Mouse (Mus musculus) CD4-positive, CD25-positive, alpha-beta regulatory T cell (primary cell): ENCODE results near the gene Soat1. TPM values are rescaled to one million over a fixed set of nuclear protein-coding genes. Genes with fewer than 3 reads are reported as not detected.

Source experiments
- polyA plus RNA-seq: library from polyadenylated mRNA; unstranded; fragments of 100-300 nt; shearing (Covaris generic); gene quantifications from one replicate; pipeline ENCODE4 v1.2.1, GENCODE M21; 2017

The Soat1 gene
- polyA plus RNA-seq, result 42.3 TPM

DNA sequence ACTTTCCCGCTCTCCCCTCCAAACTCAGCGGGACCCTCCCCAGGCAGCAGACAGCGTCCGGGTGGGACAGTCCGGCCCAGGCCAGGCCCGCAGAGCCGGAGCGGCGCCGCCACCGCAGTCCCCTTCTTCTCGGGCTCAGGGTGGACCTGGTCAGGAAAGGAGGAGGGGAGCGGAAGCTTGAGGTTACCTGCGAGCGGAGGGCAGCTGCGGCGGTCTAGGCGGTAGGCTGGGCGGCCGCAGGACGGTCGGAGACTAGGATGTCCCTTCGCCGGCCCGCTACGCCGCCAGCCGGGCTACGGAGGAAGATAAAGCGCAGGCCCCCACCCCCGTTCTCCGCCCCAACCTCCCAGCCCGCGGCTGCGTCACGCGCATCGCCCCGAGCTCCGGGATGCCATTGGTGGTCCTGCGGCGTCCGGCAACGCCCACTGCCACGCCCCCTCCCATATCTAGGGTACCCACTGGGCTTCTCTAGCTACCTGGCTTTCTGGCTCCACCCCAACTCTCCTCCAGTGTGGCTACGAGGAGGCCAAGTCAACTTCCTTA is at the start of gene Soat1:
TSS of gene Soat1 (minus strand) at position 371 of the 543 bp plus-strand sequence.

GRCm38 (mm10) chr1:156523842-156524241 is 49.7 kb upstream of the Soat1 start, which contains the start of gene Gm10031:
Gene Gm10031 (plus strand): TSS chr1:156524012.

GRCm38 (mm10) chr1:156420671-156421297 is 53.3 kb downstream of the Soat1 start, which contains the start of gene Axdnd1:
Gene Axdnd1 (minus strand): TSS chr1:156421159.

Other genes starting within 250 kb of the Soat1 start
- 0.43 TPM for gene Tdrd5, start 170.7 kb downstream of the Soat1 start, polyA plus RNA-seq
- not detected for gene Nphs2, start 163.6 kb downstream of the Soat1 start, polyA plus RNA-seq
- gene Gm2000, start 108.3 kb downstream of the Soat1 start, polyA plus RNA-seq, result 1,384 TPM
- 1.5 TPM for gene Axdnd1, start 53.2 kb downstream of the Soat1 start, polyA plus RNA-seq
- gene Gm10031, start 49.7 kb upstream of the Soat1 start, polyA plus RNA-seq, result 0.85 TPM
- 5.1 TPM for gene Abl2, start 84.5 kb upstream of the Soat1 start, polyA plus RNA-seq
- gene Tor3a, start 200.0 kb upstream of the Soat1 start, polyA plus RNA-seq, result 34.8 TPM
- 28.4 TPM for gene Fam20b, start 244.8 kb upstream of the Soat1 start, polyA plus RNA-seq